Mouse (Mus musculus) ES-Bruce4 (cell line): ENCODE data around the gene Celf2.

Source experiments
- CTCF ChIP-seq: IDR thresholded peaks from one replicate; pipeline ENCODE4 v1.8.1; 2011; ENCODE audit warnings: low read depth, low read length
- EP300 ChIP-seq: IDR thresholded peaks from 2 replicates; pipeline ENCODE4 v1.6.1; 2011; ENCODE audit warnings: low read depth, low read length; ENCODE audit not compliant: insufficient read depth
- POLR2A ChIP-seq: IDR thresholded peaks from one replicate; pipeline ENCODE4 v1.8.1; 2011; ENCODE audit warnings: low read length; ENCODE audit not compliant: insufficient read depth

DNA sequence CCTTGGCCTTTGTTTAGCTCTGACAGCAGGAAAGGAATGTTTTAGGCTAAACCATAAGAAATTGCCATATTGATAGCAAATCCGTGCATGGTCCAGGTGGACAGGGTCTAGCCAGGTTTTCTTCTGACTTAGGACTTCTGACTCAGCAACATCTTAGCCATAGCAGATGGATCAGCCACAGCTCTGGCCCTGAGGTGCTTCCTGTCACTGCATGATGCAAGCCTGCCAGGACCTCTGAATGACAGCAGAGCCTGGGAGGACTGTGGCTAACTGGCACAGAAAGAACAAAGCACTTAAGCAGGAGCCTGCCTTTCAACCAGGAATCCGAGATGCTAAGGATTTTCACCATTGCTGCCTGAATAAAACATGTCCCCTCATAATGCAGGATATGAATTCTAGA lies 507.4 kb downstream of the Celf2 start:
- TF ChIP-seq EP300 = no peak
- TF ChIP-seq POLR2A = no peak
- no peak for TF ChIP-seq CTCF
